Mouse (Mus musculus): Measurements from ENCODE around the gene Prss45. TPM values are rescaled to one million over a fixed set of nuclear protein-coding genes. Genes with fewer than 3 reads are reported as not detected.
"Not testable (repeated sequence)": the region's sequence is repeated elsewhere in the genome, so short reads cannot be mapped to it uniquely, and the experiment has no call there.

The Prss45 gene
- not detected in 2 replicates for polyA plus RNA-seq (2015; fragmentation: Nextera tagmentation; extraction: Ambion mirVana)

DNA sequence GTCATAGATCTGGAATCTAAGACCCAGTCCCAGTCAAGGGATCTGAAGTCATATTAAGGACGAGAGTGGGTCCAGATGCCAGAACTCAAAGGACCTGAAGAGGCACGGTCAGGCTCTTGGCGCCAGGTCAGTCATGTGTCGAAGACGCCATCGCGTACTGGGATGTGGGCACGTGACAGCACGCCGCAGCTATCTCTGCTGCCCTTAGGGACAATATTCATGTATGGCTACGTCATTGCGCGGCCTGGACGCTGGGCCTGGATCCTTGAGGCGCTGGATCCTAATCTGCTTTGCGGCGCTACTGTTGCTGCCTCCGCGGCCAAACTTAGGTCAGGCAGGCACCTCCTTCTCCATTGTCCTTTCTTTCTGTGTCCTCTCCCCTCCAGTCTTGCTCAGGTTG, at the start of gene Prss45:
Gene Prss45, plus strand, starts transcription at position 178 of the 400 bp plus-strand sequence.
- H3K4me2 ChIP-seq = no peak within 1 kb of the TSS
- ATAC-seq (ENCODE audit: low read depth) = no peak

DNA sequence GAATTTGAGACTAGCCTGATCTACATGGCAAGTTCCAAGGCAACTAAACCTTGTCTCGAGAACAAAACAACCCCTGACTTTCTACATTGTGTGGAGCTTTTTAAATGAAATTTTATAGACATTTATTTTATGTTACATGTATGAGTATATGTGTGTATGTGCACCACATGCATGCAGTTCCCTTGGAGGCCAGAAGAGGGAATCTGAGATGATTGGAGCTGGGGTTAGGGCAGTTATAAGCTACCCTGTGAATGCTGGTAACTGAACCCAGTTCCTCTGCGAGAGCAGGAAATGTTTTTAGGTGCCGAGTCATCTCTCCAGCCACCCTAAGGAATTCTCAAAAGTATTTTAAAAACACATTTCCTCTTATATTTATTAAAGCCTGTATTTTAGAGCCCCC, 46.2 kb upstream of the Prss45 start:
- Histone ChIP-seq H3K36me3 (no peaks in the 10 kb centered on the region), H3K4me3 (no peak overlapping the region), H3K4me2 (no peak overlapping the region), H3K27me3 (no peaks in the 10 kb centered on the region), H3K9ac (no peak overlapping the region), H3K4me1 (replicated peaks) (no peaks in the 10 kb centered on the region), H3K27ac (replicated peaks) (no peak overlapping the region), H3K9me3 (no peaks in the 10 kb centered on the region)
- WGBS = 89% methylated on average over 3 of the region's 3 CpGs
- ATAC-seq (ENCODE audit: low read depth) = no peak

More for the DNA sequence above, at the start of gene Prss45:
- Histone ChIP-seq H3K4me3 (no peak within 1 kb of the TSS), H3K4me1 (replicated peaks) (no peaks in the 10 kb centered on the region), H3K9me3 (no peaks in the 10 kb centered on the region), H3K36me3 (no peaks in the 10 kb centered on the region), H3K27ac (replicated peaks) (no peak within 1 kb of the TSS), H3K27me3 (no peaks in the 10 kb centered on the region; the same call in 1 of the 2 replicates), H3K9ac (no peak within 1 kb of the TSS)
- 80% methylated on average over 19 of the region's 19 CpGs for WGBS

DNA sequence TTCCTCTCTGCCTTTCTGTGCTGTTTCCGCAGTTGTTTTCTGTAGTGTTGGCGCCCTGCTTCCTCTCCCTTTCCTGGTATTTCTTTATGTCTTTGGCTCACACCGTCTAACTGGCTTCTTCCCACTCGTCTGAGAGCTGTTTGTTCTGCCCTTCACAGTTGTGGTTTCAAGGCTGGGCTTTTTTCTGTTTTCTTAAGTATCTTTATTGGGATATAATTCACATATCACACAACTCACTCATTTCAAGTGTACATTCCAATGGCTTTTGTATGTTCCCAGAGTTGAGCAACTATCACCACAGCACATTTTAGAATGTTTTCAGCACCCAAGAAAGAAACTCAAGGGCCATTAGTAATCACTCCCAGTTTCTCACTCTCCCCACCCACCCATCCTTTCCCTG, 43.9 kb upstream of the Prss45 start:
- WGBS = 73% methylated on average over 4 of the region's 4 CpGs
- H3K4me2 ChIP-seq = no peak overlapping the region

DNA sequence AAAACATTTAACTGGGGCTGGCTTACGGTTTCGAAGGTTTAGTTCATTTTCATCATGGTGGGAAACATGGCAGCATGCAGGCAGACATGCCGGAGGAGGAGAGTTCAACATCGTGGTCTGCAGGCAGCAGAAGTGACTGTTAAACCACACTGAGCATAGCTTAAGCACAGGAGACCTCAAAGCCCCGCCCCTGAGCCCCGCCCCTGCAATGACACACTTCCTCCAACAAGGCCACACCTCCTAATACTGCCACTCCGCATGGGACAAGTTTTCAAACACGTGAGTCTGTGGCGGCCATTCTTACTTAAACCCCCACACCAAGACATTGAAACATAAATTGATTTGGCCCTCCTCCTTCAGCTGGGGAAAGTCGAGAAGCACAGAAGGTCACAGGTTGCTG, 37.4 kb upstream of the Prss45 start:
- no peak overlapping the region for H3K4me2 ChIP-seq
- H3K4me3 ChIP-seq = no peak overlapping the region
- H3K36me3 ChIP-seq = no peaks in the 10 kb centered on the region
- H3K27me3 ChIP-seq = no peaks in the 10 kb centered on the region
- no peaks in the 10 kb centered on the region for H3K4me1 ChIP-seq (replicated peaks)
- no peak for ATAC-seq (ENCODE audit: low read depth)
- WGBS = 82% methylated on average over 10 of the region's 10 CpGs
- H3K9me3 ChIP-seq = no peaks in the 10 kb centered on the region
- no peak overlapping the region for H3K27ac ChIP-seq (replicated peaks)
- H3K9ac ChIP-seq = no peak overlapping the region

More for the DNA sequence above, 43.9 kb upstream of the Prss45 start:
- no peak for ATAC-seq (ENCODE audit: low read depth)
- H3K4me3 ChIP-seq = no peak overlapping the region
- no peak overlapping the region for H3K9ac ChIP-seq
- no peaks in the 10 kb centered on the region for H3K4me1 ChIP-seq (replicated peaks)
- no peak overlapping the region for H3K27ac ChIP-seq (replicated peaks)
- no peaks in the 10 kb centered on the region for H3K36me3 ChIP-seq
- H3K9me3 ChIP-seq = no peaks in the 10 kb centered on the region
- H3K27me3 ChIP-seq = no peaks in the 10 kb centered on the region

DNA sequence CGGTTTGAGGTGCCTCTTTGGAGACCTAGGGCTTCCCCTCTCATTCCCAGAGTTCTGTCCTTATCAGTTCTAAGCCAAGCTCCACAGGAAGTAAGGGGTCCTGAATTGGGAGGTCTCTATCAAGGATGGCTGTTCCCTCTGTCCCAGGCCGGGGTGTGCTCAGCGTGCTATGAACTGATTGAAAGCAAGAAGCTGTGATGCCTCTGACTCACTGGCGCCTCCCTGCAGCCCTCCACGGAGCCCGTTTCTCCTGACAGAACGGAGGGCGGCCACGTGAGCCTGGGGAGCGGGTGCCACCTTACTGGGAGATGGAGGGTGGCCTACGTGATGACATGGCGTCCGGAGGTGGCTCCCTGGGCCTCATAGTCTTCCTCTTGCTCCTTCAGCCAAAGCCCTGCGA, 36.5 kb upstream of the Prss45 start, which contains the start of gene Prss42:
Gene Prss42, plus strand, starts transcription at position 301 of the 400 bp plus-strand sequence.
- H3K4me3 ChIP-seq = no peak within 1 kb of the TSS
- ATAC-seq (ENCODE audit: low read depth) = no peak

DNA sequence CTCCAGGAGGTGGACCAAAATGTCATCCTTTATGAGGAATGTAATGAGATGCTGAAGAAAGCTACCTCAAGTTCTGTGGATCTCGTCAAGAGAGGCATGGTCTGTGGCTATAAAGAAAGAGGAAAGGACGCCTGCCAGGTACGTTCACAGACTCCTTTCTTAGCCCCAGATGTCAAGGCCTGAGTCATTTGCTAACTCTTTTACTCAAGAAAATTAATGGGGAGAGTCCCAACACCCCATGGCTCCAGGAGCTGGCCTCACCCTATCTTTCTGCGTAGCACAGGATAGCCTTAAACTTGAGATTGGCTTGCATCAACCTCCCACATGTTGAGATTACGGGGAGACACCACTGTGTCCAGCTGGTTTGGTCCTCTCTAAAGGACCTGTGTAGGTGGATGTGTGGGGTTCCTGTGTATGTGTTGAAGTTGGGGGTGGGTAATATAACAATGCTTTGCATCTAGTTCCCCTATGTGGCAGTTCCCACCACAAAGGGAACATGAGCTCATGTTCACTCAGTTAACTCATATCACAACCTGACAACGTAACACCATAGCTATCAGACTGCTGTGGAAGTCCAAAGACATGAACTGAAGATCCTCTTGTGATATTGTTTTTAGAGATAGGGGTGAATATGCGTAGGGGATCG, 33.4 kb upstream of the Prss45 start:
- H3K4me1 ChIP-seq (replicated peaks) = no peaks in the 10 kb centered on the region
- H3K4me3 ChIP-seq = no peak overlapping the region
- 89% methylated on average over 8 of the region's 8 CpGs for WGBS
- H3K9me3 ChIP-seq = no peaks in the 10 kb centered on the region
- H3K36me3 ChIP-seq = no peaks in the 10 kb centered on the region
- ATAC-seq (ENCODE audit: low read depth) = no peak
- H3K27ac ChIP-seq (replicated peaks) = no peak overlapping the region
- no peaks in the 10 kb centered on the region for H3K27me3 ChIP-seq
- H3K4me2 ChIP-seq = no peak overlapping the region
- no peak overlapping the region for H3K9ac ChIP-seq

More for the DNA sequence above, 36.5 kb upstream of the Prss45 start, which contains the start of gene Prss42:
- Histone ChIP-seq H3K9me3 (no peaks in the 10 kb centered on the region), H3K27me3 (no peaks in the 10 kb centered on the region), H3K4me2 (no peak within 1 kb of the TSS), H3K4me1 (replicated peaks) (no peaks in the 10 kb centered on the region), H3K9ac (no peak within 1 kb of the TSS), H3K27ac (replicated peaks) (no peak within 1 kb of the TSS), H3K36me3 (no peaks in the 10 kb centered on the region)
- 96% methylated on average over 14 of the region's 14 CpGs for WGBS

DNA sequence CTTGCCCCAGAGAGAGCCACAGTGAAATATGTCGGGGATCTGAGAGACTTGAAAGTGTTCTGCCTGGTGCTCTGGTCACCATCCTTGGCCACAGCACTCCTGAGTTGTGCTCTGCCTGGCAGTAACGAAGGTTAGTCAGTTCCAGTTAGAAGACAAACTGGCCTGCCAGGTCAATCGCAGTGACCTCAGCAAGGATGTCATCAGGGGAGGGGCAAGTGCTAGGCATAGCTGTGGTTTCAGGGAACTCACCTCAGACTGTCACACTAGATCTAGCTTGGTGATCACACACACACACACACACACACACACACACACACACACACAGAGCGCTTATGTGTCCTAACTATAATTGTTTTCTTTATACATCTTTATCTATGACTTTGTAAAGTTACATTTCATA, 31.1 kb upstream of the Prss45 start:
- Histone ChIP-seq H3K9ac (no peak overlapping the region), H3K27ac (replicated peaks) (no peak overlapping the region), H3K27me3 (no peaks in the 10 kb centered on the region), H3K4me2 (no peak overlapping the region), H3K4me1 (replicated peaks) (no peaks in the 10 kb centered on the region), H3K36me3 (no peaks in the 10 kb centered on the region), H3K4me3 (no peak overlapping the region), H3K9me3 (no peaks in the 10 kb centered on the region)
- WGBS = 81% methylated on average over 4 of the region's 4 CpGs
- no peak for ATAC-seq (ENCODE audit: low read depth)

DNA sequence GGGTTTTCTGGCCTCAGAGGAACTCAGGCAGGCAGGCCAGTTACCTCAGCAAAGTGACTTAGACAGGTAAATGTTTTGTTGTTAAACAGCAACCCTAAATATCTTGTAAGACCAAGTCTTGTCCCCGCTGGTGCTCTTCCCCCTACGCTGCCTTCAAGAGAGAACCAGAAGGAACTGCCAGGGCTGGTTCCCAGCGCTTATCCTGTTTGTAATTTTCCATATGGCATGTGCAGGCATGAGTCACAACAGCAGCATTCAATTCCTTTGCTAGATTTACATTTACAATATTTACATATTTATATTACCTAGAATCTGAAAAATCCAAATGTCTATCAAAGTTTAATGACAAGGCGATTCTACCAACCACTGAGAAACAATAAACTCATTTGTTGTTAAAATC, 24.3 kb upstream of the Prss45 start:
- no peak overlapping the region for H3K27ac ChIP-seq (replicated peaks)
- no peak overlapping the region for H3K9ac ChIP-seq
- ATAC-seq (ENCODE audit: low read depth) = no peak
- H3K9me3 ChIP-seq = no peaks in the 10 kb centered on the region
- H3K4me3 ChIP-seq = no peak overlapping the region
- H3K36me3 ChIP-seq = no peaks in the 10 kb centered on the region
- H3K4me2 ChIP-seq = no peak overlapping the region
- 90% methylated on average over 4 of the region's 4 CpGs for WGBS
- no peaks in the 10 kb centered on the region for H3K27me3 ChIP-seq
- no peaks in the 10 kb centered on the region for H3K4me1 ChIP-seq (replicated peaks)

DNA sequence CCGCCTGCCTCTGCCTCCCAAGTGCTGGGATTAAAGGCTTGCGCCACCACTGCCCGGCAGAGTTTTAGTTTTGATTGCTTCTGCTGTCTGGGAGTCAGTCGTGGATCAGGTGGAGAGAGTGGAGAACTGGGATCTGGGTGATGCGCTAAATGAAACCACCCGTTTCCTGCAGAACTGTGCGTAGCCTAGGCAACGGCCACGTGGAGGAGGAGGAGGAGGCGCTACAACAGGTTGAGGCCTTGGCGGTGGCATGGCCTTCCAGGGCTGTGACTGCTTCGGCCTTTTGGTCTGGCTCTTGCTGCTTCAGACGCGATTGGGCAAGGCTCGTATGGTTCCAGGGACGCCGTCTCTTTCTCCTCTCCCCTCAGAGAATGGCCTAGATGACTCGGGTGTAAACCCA, 20.6 kb upstream of the Prss45 start, which contains the start of gene Prss44:
Gene Prss44, plus strand, starts transcription at position 206 of the 400 bp plus-strand sequence.
- no peaks in the 10 kb centered on the region for H3K36me3 ChIP-seq
- ATAC-seq (ENCODE audit: low read depth) = no peak

DNA sequence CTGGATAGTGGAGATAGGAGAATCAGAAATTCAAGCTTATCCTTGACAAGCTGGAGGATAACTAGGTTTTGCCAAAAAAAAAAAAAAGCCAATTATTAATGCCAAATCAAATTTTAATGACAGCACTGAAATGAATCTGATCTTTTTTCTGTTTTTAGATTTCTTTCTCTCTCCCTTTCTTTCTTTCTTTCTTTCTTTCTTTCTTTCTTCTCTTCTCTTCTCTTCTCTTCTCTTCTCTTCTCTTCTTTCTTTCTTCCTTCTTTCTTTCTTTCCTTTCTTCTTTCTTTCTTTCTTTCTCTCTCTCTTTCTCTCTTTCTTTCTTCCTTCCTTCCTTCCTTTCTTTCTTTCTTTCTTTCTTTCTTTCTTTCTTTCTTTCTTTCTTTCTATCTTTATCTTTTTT, 13.8 kb upstream of the Prss45 start:
- not testable (repeated sequence) for H3K4me2 ChIP-seq

More for the DNA sequence above, 20.6 kb upstream of the Prss45 start, which contains the start of gene Prss44:
- no peaks in the 10 kb centered on the region for H3K9me3 ChIP-seq
- H3K27me3 ChIP-seq = no peaks in the 10 kb centered on the region
- H3K4me1 ChIP-seq (replicated peaks) = no peaks in the 10 kb centered on the region
- WGBS = 62% methylated on average over 18 of the region's 18 CpGs
- H3K4me2 ChIP-seq = no peak within 1 kb of the TSS
- no peak within 1 kb of the TSS for H3K27ac ChIP-seq (replicated peaks)
- no peak within 1 kb of the TSS for H3K9ac ChIP-seq
- H3K4me3 ChIP-seq = no peak within 1 kb of the TSS

DNA sequence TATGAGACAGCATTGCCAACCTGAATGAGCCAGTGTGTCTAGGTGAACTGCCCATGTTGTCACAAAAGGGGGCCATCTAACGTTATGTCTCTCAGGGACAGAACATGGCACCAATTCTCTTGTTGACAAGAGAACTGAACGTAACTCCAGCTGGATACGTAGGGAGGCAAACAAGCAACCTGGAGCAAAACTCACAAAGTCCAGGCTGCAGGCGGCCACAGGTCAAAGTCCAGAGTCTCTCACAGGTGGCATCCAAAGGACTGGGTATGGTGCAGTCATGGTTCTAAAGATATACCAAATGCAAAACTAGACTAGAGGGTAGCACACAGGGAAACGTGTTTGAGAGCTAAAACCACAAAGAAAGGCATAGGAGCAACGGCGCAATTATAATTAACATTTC, 13.0 kb upstream of the Prss45 start:
- Histone ChIP-seq H3K4me1 (replicated peaks) (no peaks in the 10 kb centered on the region), H3K4me3 (no peak overlapping the region), H3K9me3 (no peaks in the 10 kb centered on the region), H3K27me3 (no peaks in the 10 kb centered on the region), H3K4me2 (no peak overlapping the region), H3K9ac (no peak overlapping the region), H3K27ac (replicated peaks) (no peak overlapping the region), H3K36me3 (no peaks in the 10 kb centered on the region)
- 87% methylated on average over 7 of the region's 7 CpGs for WGBS
- no peak for ATAC-seq (ENCODE audit: low read depth)

More for the DNA sequence above, 13.8 kb upstream of the Prss45 start:
- H3K27me3 ChIP-seq; H3K9me3 ChIP-seq; H3K4me1 ChIP-seq (replicated peaks); H3K36me3 ChIP-seq; H3K4me3 ChIP-seq; H3K9ac ChIP-seq; ATAC-seq (ENCODE audit: low read depth); H3K27ac ChIP-seq (replicated peaks): not testable (repeated sequence)

DNA sequence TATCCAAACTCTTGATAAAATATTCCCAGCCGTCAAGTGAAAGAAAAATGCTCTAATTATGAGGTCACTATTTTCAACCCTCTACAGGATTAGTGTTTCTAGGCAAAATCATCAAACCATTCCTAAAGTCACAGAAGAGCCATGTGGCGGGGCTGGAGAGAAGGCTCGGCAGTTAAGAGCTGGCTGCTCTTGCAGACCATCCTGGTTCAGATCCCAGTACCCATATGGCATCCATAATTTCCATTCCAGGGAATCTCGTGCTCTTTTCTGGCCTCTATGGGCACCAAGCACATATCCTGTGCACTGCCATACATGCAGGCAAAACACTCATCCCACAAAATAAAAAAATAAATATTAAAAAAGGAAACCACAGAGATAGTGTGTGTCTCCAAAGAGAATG, 9.0 kb upstream of the Prss45 start:
- Histone ChIP-seq H3K4me1 (replicated peaks) (no peaks in the 10 kb centered on the region), H3K27me3 (no peaks in the 10 kb centered on the region; the same call in 1 of the 2 replicates), H3K4me2 (no peak overlapping the region), H3K27ac (replicated peaks) (no peak overlapping the region), H3K9ac (no peak overlapping the region), H3K9me3 (no peaks in the 10 kb centered on the region), H3K36me3 (no peaks in the 10 kb centered on the region), H3K4me3 (no peak overlapping the region)
- 89% methylated on average over 4 of the region's 4 CpGs for WGBS
- no peak for ATAC-seq (ENCODE audit: low read depth)

DNA sequence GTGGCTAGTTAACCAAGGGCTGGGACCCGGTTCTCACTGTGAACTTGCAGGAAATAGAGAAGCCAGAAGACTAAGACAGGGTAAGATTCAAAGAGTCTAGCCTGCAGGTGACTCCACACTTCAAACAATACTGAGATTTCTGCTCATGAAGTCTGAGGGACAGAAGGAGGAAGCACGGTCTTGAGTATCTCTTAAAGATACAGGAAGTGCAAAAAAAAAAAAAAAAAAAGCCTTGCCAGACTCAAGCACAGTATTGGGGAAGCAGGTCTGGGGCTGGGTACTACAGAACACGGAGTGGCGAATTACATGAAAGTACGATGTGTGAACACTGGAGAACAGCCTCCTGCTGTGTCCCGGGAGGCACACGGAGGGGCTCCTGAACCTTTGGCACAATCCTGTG, 8.6 kb upstream of the Prss45 start:
- Histone ChIP-seq H3K27me3 (no peaks in the 10 kb centered on the region; the same call in 1 of the 2 replicates), H3K36me3 (no peaks in the 10 kb centered on the region), H3K4me3 (no peak overlapping the region), H3K4me2 (no peak overlapping the region), H3K27ac (replicated peaks) (no peak overlapping the region), H3K9ac (no peak overlapping the region), H3K9me3 (no peaks in the 10 kb centered on the region), H3K4me1 (replicated peaks) (no peaks in the 10 kb centered on the region)
- no peak for ATAC-seq (ENCODE audit: low read depth)
- WGBS = 79% methylated on average over 7 of the region's 7 CpGs
